Mouse (Mus musculus): ENCODE data around the gene D17H6S53E. TPM values are rescaled to one million over a fixed set of nuclear protein-coding genes. Genes with fewer than 3 reads are reported as not detected.

The D17H6S53E gene
- polyA plus RNA-seq, 1 experiment: 20.2 TPM

- Histone ChIP-seq H3K4me3 (replicated peaks; ENCODE audit: control insufficient read depth, low read depth, low read length) (no peak overlapping the region), H3K4me1 (ENCODE audit: control insufficient read depth, insufficient read depth, low read length) (no peaks in the 10 kb centered on the region; the same call in 1 of the 2 replicates), H3K27ac (ENCODE audit: control insufficient read depth, insufficient read depth, low read depth, low read length, poor library complexity) (peak overlapping the region; percentile 28; the same call in 1 of the 2 replicates)
- 44% methylated on average over 6 of the region's 6 CpGs for WGBS
- TF ChIP-seq CTCF (IDR thresholded peaks at IDR 0.05; ENCODE audit: control insufficient read depth, insufficient read depth, low read length) (no peak), POLR2A (IDR thresholded peaks at IDR 0.05; ENCODE audit: borderline replicate concordance, control insufficient read depth, low read depth, low read length) (no peak)
These were observed 22.9 kb upstream of the D17H6S53E start for GRCm38 (mm10) chr17:35103221-35103690.

GRCm38 (mm10) chr17:35104079-35104478, 22.1 kb upstream of the D17H6S53E start:
- Histone ChIP-seq H3K27ac (ENCODE audit: control insufficient read depth, insufficient read depth, low read depth, low read length, poor library complexity) (peak overlapping the region; percentile 36), H3K4me1 (ENCODE audit: control insufficient read depth, insufficient read depth, low read length) (no peaks in the 10 kb centered on the region; the same call in 1 of the 2 replicates), H3K4me3 (replicated peaks; ENCODE audit: control insufficient read depth, low read depth, low read length) (no peak overlapping the region)
- TF ChIP-seq CTCF (IDR thresholded peaks at IDR 0.05; ENCODE audit: control insufficient read depth, insufficient read depth, low read length) (no peak), POLR2A (IDR thresholded peaks at IDR 0.05; ENCODE audit: borderline replicate concordance, control insufficient read depth, low read depth, low read length) (no peak)
- WGBS: 83% methylated on average over 7 of the region's 7 CpGs

- Histone ChIP-seq H3K4me1 (ENCODE audit: control insufficient read depth, insufficient read depth, low read length) (no peaks in the 10 kb centered on the region; the same call in 1 of the 2 replicates), H3K27ac (ENCODE audit: control insufficient read depth, insufficient read depth, low read depth, low read length, poor library complexity) (peak overlapping the region; percentile 36), H3K4me3 (replicated peaks; ENCODE audit: control insufficient read depth, low read depth, low read length) (no peak overlapping the region)
- WGBS: 67% methylated on average over 6 of the region's 6 CpGs
- no peak for TF ChIP-seq CTCF (IDR thresholded peaks at IDR 0.05; ENCODE audit: control insufficient read depth, insufficient read depth, low read length)
- no peak for TF ChIP-seq POLR2A (IDR thresholded peaks at IDR 0.05; ENCODE audit: borderline replicate concordance, control insufficient read depth, low read depth, low read length)
These were observed 21.4 kb upstream of the D17H6S53E start for GRCm38 (mm10) chr17:35104754-35105153.

- no peaks in the 10 kb centered on the region; the same call in 1 of the 2 replicates for H3K4me1 ChIP-seq (ENCODE audit: control insufficient read depth, insufficient read depth, low read length)
- TF ChIP-seq POLR2A (IDR thresholded peaks at IDR 0.05; ENCODE audit: borderline replicate concordance, control insufficient read depth, low read depth, low read length): peak; percentile 33; the same call in 1 of the 2 replicates
- peak; percentile 68 for TF ChIP-seq CTCF (IDR thresholded peaks at IDR 0.05; ENCODE audit: control insufficient read depth, insufficient read depth, low read length)
- WGBS: 24% methylated on average over 13 of the region's 13 CpGs
- no peak overlapping the region for H3K27ac ChIP-seq (ENCODE audit: control insufficient read depth, insufficient read depth, low read depth, low read length, poor library complexity)
- no peak overlapping the region for H3K4me3 ChIP-seq (replicated peaks; ENCODE audit: control insufficient read depth, low read depth, low read length)
These were observed 20.3 kb upstream of the D17H6S53E start for GRCm38 (mm10) chr17:35105740-35106389.

GRCm38 (mm10) chr17:35106522-35106921, 19.7 kb upstream of the D17H6S53E start:
- Histone ChIP-seq H3K4me1 (ENCODE audit: control insufficient read depth, insufficient read depth, low read length) (no peaks in the 10 kb centered on the region; the same call in 1 of the 2 replicates), H3K27ac (ENCODE audit: control insufficient read depth, insufficient read depth, low read depth, low read length, poor library complexity) (no peak overlapping the region), H3K4me3 (replicated peaks; ENCODE audit: control insufficient read depth, low read depth, low read length) (no peak overlapping the region)
- TF ChIP-seq POLR2A (IDR thresholded peaks at IDR 0.05; ENCODE audit: borderline replicate concordance, control insufficient read depth, low read depth, low read length) (no peak), CTCF (IDR thresholded peaks at IDR 0.05; ENCODE audit: control insufficient read depth, insufficient read depth, low read length) (no peak)
- 77% methylated on average over 3 of the region's 3 CpGs for WGBS

- TF ChIP-seq CTCF (IDR thresholded peaks at IDR 0.05; ENCODE audit: control insufficient read depth, insufficient read depth, low read length): no peak
- TF ChIP-seq POLR2A (IDR thresholded peaks at IDR 0.05; ENCODE audit: borderline replicate concordance, control insufficient read depth, low read depth, low read length): no peak
- Histone ChIP-seq H3K27ac (ENCODE audit: control insufficient read depth, insufficient read depth, low read depth, low read length, poor library complexity) (no peak within 1 kb of the TSS), H3K4me1 (ENCODE audit: control insufficient read depth, insufficient read depth, low read length) (no peaks in the 10 kb centered on the region; the same call in 1 of the 2 replicates), H3K4me3 (replicated peaks; ENCODE audit: control insufficient read depth, low read depth, low read length) (no peak within 1 kb of the TSS)
- 82% methylated on average over 6 of the region's 6 CpGs for WGBS
These were observed 18.1 kb upstream of the D17H6S53E start, which contains the start of gene Ly6g5c for GRCm38 (mm10) chr17:35108097-35108496. Ly6g5c (plus strand) TSS chr17:35108279.

- no peak for TF ChIP-seq CTCF (IDR thresholded peaks at IDR 0.05; ENCODE audit: control insufficient read depth, insufficient read depth, low read length)
- TF ChIP-seq POLR2A (IDR thresholded peaks at IDR 0.05; ENCODE audit: borderline replicate concordance, control insufficient read depth, low read depth, low read length): no peak
- Histone ChIP-seq H3K4me3 (replicated peaks; ENCODE audit: control insufficient read depth, low read depth, low read length) (no peak overlapping the region), H3K4me1 (ENCODE audit: control insufficient read depth, insufficient read depth, low read length) (peaks cover 2% of the 10 kb centered on the region; the same call in 1 of the 2 replicates), H3K27ac (ENCODE audit: control insufficient read depth, insufficient read depth, low read depth, low read length, poor library complexity) (no peak overlapping the region)
- 81% methylated on average over 9 of the region's 9 CpGs for WGBS
These were observed 14.4 kb upstream of the D17H6S53E start for GRCm38 (mm10) chr17:35111774-35112173.

All from bone marrow, adult 2 months (tissue).